ENCODE assay signal across 17 mouse cellular contexts in genomic region chr5:13263539-13263938, GRCm38 (mm10).
"Had no signal": no experiment of that assay in that cellular context is flagged by ENCODE, and none has a peak within 500 bp of the region (broad histone marks: within the 10 kb centered on the region; RNA-seq: fewer than 3 reads in every experiment).

No protein-coding gene starts in this region.

- H3K4me2 ChIP-seq: limb, embryonic 12.5 days; liver, embryonic 13.5 days; lung, embryonic 15.5 days; midbrain, embryonic 11.5 days; midbrain, embryonic 15.5 days; stomach, embryonic 15.5 days had no signal

- H3K9ac ChIP-seq: limb, embryonic 12.5 days; liver, embryonic 13.5 days; liver, postnatal 0 days; lung, embryonic 15.5 days; midbrain, embryonic 15.5 days; stomach, embryonic 15.5 days had no signal

- H3K4me1 ChIP-seq: limb, embryonic 12.5 days; liver, embryonic 13.5 days; lung, embryonic 15.5 days; midbrain, embryonic 15.5 days; stomach, embryonic 15.5 days had no signal

- H3K4me3 ChIP-seq: layer of hippocampus, adult 2 months; limb, embryonic 12.5 days; liver, embryonic 13.5 days; lung, embryonic 15.5 days; megakaryocyte, embryonic 14.5 days; midbrain, embryonic 15.5 days; stomach, embryonic 15.5 days had no signal

- ATAC-seq: liver, postnatal 0 days had no signal

- H3K36me3 ChIP-seq: limb, embryonic 12.5 days; liver, embryonic 13.5 days; lung, embryonic 15.5 days; midbrain, embryonic 15.5 days; stomach, embryonic 15.5 days had no signal

- H3K27me3 ChIP-seq: limb, embryonic 12.5 days; liver, embryonic 13.5 days; lung, embryonic 15.5 days; megakaryocyte, embryonic 14.5 days; midbrain, embryonic 15.5 days; stomach, embryonic 15.5 days had no signal

- DNase-seq: kidney, postnatal 25 days; liver; liver, embryonic 13.5 days; liver, postnatal 0 days; lung, postnatal 14 days; retina, postnatal 1 day; right cerebral cortex, postnatal 4 days; spleen, adult 18-20 months; thymus, postnatal 36 days had no signal

- H3K9me3 ChIP-seq: limb, embryonic 12.5 days; liver, embryonic 13.5 days; lung, embryonic 15.5 days; megakaryocyte, embryonic 14.5 days; midbrain, embryonic 15.5 days; stomach, embryonic 15.5 days had no signal

- H3K27ac ChIP-seq: layer of hippocampus, adult 2 months; limb, embryonic 12.5 days; liver, embryonic 13.5 days; lung, embryonic 15.5 days; macrophage; midbrain, embryonic 15.5 days; stomach, embryonic 15.5 days had no signal
